Mouse (Mus musculus): ENCODE measurements at regions not wholly inside any gene's neighbourhood (a gene's known extent, or its start where the extent isn't known, plus 50 kb on each side); places are given as distances from the start of the nearest gene placed in this dataset.

DNA sequence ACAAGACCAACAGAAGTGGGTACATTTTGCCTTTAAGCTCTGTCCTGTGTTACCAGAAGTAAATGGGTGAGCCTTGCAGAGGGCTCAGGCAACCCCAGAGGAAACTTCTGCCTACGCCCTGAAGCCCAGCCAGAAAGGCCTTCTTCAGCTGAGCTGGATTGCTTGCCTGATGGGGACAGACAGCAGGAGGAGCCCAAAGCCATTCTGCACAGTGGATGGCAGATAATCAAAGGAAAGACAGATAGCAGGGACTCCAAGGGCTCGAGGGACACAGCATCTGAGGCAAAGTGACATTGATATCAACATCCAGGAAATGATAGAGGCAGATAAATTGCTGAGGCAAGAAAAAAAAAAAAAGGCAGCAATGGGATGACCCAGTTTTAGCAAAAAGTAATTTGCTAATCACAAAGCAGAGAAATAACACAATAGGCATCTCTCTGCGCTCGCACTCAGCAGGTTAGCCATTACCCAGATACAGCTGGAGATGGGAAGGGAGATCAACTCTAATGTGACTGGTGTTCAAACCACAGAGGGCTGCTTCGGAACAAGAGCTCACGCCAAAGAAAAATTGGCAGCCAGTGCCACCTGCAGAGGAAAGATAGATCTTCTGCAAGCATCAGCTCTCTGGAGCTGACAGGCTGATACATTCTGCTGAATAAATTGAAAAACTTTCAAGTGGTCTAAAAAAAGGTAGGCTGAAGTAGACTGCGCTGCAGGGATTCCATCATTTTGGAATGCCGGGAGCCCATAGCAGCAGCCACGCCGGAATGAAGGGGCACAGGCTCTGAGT, 494.8 kb downstream of the Prim2 start:
- peak; percentile 21 for TF ChIP-seq CTCF (IDR thresholded peaks at IDR 0.05)
- Histone ChIP-seq H3K4me3 (peak overlapping the region; percentile 32; the same call in 1 of the 2 replicates), H3K27ac (peak overlapping the region; percentile 47)
- intact Hi-C loops (cut with DNase I) = no loop called here
- DNase-seq (ENCODE audit: extremely low spot score in 1 of 2, low spot score in 2 of 2) = peak; percentile 22 to 33

DNA sequence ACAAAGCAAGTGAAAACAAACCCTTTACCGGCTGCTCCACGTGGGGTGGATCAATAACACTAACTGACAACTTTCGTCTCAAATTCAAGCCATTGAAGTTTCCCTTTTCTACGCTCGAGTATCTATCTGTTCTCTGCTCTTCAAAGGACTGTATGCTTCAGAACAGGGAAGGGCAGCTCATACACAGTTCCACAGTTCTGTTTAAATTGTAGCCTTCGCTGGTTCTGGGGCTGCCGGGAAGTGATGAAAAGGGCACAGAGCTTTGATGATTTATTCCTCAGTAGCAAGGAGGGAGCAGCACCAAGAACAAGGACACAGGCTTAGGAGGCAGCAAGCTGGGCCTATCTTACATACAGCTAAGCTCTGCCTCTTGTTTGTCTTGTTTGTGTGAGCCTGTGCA, 532.6 kb downstream of the Prim2 start:
- no peak for DNase-seq (ENCODE audit: extremely low spot score in 1 of 2, low spot score in 2 of 2)
- no peak for TF ChIP-seq CTCF (IDR thresholded peaks at IDR 0.05)
- intact Hi-C loops (cut with DNase I) = no loop called here
- Histone ChIP-seq H3K4me3 (no peak overlapping the region), H3K27ac (no peak overlapping the region)

DNA sequence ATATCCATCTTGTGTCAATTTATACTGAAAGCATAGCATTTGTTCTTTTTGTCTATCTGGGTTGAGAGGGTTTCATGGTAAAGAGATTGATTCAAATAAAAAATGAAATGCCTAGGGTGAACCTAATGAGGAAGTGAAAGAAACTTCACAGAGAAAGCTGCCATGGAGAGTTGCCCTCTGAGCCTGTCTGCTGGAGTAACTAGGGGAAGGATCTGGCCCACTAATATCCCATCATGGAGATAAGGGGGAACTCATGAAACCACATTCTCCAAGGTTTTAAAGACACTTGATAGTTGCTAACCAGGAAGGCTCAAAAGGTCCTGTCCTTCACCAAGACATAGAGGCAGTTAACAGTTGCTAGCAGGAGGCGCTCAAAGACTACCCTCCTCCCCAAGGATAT, 539.2 kb downstream of the Prim2 start:
- no peak overlapping the region for H3K27ac ChIP-seq
- no peak for TF ChIP-seq CTCF (IDR thresholded peaks at IDR 0.05)
- H3K4me3 ChIP-seq = no peak overlapping the region
- intact Hi-C loops (cut with DNase I) = no loop called here
- no peak for DNase-seq (ENCODE audit: extremely low spot score in 1 of 2, low spot score in 2 of 2)

DNA sequence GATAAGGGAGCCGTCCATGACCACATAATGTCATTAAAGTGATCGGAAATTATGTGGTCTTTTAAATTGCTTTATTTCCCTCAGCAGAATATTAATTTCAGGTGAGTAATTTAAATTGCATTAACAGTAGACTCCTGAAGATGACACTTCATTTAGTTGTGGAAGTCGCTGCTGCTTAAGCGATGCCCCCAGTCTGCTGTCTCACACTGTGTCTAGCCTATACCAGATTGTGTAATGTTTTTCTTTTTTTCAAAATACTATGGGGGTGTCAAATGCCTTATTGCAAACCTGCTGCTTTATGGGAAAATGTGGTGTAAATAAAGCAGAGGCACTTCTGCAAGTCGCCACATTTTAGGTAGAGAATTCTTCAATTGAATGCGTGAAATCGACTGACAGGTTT, 544.5 kb downstream of the Prim2 start:
- TF ChIP-seq CTCF (IDR thresholded peaks at IDR 0.05) = no peak
- no peak for DNase-seq (ENCODE audit: extremely low spot score in 1 of 2, low spot score in 2 of 2)
- Histone ChIP-seq H3K27ac (no peak overlapping the region), H3K4me3 (no peak overlapping the region)
- intact Hi-C loops (cut with DNase I) = no loop called here

DNA sequence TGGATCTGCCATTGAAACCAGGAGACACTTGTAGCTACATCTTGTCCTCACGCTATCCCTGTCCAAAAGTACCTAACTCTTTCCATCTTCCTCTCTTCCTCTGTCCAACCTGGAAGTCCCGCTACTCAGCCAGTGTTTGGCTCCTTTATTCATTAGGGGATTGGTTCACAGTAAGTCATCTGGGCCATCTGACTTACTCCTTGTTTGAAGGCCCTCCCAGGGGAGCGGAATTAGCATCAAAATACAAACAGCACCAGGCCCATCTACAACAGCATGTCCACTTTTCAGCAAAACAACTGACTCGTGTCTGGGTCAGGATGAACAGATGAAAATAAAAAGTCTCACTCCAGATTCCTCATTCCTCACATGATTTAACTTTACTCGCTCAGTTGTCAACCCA, 559.2 kb upstream of the Gm5415 start:
- no peak for TF ChIP-seq CTCF (IDR thresholded peaks at IDR 0.05)
- DNase-seq (ENCODE audit: extremely low spot score in 1 of 2, low spot score in 2 of 2) = no peak
- H3K4me3 ChIP-seq = no peak overlapping the region
- no peak overlapping the region for H3K27ac ChIP-seq
- intact Hi-C loops (cut with DNase I) = no loop called here

DNA sequence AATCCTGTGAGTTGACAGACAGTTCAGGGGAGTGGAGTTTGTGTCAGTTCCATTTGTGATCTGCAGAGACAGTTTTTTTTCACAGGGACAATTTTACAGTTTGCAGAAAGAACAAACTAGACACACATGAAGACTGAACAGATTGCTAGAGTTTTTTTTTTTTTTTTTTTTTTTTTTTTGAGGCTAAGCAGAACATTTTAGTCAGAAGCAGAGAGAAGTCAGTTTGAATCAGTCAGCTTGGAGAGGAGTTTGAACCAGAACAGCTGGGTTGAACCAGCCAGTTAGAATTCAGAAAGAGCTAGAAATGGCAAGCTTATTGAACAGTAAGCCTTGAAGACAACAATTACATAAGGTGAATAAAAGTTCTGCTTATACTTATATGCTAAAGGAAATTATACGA, 557.2 kb upstream of the Gm5415 start:
- no peak for TF ChIP-seq CTCF (IDR thresholded peaks at IDR 0.05)
- intact Hi-C loops (cut with DNase I) = no loop called here

DNA sequence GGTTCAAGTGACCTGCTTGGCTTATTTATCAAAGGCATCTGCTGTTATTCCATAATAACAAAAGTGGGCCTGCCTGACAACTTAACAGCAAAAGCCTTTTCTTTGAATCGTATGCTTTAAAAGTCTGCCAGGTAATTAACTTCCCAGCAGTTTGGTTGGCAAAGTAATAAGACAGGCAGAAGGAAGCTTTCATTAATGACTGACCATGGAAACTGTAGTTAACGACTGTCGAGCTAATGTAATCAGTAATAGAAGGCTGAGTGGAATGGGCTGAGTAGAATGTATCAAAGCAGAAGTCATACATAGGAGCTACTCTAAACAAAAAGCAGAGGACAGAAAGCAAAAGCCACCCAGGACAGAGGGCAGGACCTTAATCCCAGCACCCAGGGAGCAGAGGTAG, 551.0 kb upstream of the Gm5415 start:
- DNase-seq (ENCODE audit: extremely low spot score in 1 of 2, low spot score in 2 of 2) = no peak
- no peak overlapping the region for H3K4me3 ChIP-seq
- TF ChIP-seq CTCF (IDR thresholded peaks at IDR 0.05) = no peak
- intact Hi-C loops (cut with DNase I) = no loop called here
- H3K27ac ChIP-seq = no peak overlapping the region

More for the DNA sequence above, 557.2 kb upstream of the Gm5415 start:
- H3K4me3 ChIP-seq = no peak overlapping the region
- DNase-seq (ENCODE audit: extremely low spot score in 1 of 2, low spot score in 2 of 2) = no peak
- no peak overlapping the region for H3K27ac ChIP-seq

DNA sequence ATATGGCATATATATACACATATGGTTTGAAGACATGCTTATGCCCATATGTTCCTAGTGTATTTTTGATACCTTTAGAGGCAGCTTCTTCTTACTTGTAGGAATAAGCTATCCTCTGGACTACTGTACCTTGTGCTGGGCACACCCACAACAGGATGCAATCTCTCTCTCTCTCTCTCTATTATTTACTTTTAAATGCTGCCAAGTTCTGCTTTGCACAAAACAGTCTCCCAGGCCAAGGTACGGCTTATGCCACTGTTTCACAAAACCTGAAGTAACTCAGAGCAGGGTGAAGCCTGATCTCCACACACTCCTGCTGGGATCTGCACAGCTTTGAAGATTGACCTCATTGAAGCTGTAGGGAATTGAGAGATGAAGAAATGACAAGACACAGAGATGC, 549.8 kb upstream of the Gm5415 start:
- H3K4me3 ChIP-seq = no peak overlapping the region
- no peak overlapping the region for H3K27ac ChIP-seq
- no peak for TF ChIP-seq CTCF (IDR thresholded peaks at IDR 0.05)
- intact Hi-C loops (cut with DNase I) = no loop called here
- no peak for DNase-seq (ENCODE audit: extremely low spot score in 1 of 2, low spot score in 2 of 2)

DNA sequence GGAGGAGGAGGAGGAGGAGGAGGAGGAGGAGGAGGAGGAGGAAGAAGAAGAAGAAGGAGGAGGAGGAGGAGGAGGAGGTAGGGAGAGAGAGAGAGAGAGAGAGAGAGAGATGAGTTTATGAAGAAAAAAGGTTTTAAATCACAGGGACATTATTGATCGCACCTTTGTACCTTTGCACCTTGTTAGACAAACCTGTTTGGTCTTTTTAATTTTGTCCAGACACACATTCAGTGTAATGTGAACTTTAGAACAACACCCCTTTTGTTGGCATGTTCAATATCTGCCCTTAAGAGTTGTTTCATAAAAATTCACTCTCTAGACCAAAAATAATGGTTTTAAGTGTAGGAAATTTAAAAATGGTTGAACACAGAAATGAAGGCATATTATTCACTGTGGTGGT, 527.5 kb upstream of the Gm5415 start:
- Histone ChIP-seq H3K27ac (no peak overlapping the region), H3K4me3 (no peak overlapping the region)
- no peak for DNase-seq (ENCODE audit: extremely low spot score in 1 of 2, low spot score in 2 of 2)
- intact Hi-C loops (cut with DNase I) = no loop called here
- TF ChIP-seq CTCF (IDR thresholded peaks at IDR 0.05) = no peak

DNA sequence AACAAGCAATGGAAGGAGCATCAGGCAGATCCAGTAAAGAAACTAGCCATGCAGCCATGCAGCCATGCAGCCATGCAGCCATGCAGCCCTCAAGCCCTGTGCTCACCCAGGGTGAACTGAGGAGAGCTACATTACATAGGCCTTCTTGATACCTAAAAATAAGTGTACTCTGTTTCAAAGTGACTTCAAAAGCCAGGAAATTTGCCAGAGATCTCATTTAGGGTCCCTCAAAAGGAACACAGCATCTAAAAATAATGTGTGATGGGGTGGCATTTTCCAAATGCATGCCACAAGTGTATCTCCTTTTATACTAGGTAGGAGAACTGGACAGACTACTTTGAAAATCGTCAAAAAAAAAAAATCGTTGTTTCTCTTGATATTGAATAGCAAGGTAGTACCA, 510.9 kb upstream of the Gm5415 start:
- no peak overlapping the region for H3K27ac ChIP-seq
- no peak overlapping the region for H3K4me3 ChIP-seq
- TF ChIP-seq CTCF (IDR thresholded peaks at IDR 0.05) = no peak
- DNase-seq (ENCODE audit: extremely low spot score in 1 of 2, low spot score in 2 of 2) = no peak
- intact Hi-C loops (cut with DNase I) = no loop called here

DNA sequence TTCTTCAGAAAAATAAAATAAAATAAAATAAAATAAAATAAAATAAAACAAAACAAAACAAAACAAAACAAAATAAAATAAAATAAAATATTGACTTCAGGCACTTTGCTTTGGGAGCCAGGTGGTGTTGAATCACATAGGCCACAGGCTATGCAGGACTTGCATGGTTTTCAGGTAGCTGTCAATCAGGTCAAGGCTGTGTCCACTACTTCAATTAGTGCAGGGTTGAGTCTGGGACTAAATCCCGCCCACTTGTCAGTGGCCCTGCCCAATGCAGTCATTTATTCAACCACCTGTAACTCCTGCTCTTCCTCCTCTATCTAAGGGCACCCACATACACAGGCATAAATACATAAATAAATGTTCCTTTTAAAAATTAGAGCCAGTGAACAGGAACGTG, 497.3 kb upstream of the Gm5415 start:
- TF ChIP-seq CTCF (IDR thresholded peaks at IDR 0.05) = no peak
- H3K4me3 ChIP-seq = no peak overlapping the region
- DNase-seq (ENCODE audit: extremely low spot score in 1 of 2, low spot score in 2 of 2) = no peak
- H3K27ac ChIP-seq = no peak overlapping the region
- intact Hi-C loops (cut with DNase I) = no loop called here

DNA sequence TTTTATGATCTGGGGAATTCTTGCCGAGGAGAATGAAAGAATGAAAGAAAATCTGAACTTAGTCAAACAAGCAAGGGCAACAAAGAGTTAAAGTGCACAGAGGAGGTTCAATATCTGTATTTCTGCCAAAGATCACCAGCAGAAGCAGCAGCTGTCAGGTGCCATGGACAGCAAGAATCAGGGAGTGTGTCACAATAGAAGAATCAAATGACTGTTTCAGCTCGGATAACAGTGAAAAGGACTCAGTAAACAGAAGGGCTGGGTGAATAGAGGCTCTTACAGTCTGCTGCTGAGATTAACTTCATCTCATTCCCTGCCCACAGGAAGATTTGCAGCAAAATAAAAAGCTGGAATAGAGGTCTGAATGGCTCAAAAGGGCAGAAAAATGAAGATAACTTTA, 495.3 kb upstream of the Gm5415 start:
- TF ChIP-seq CTCF (IDR thresholded peaks at IDR 0.05) = no peak
- Histone ChIP-seq H3K27ac (no peak overlapping the region), H3K4me3 (no peak overlapping the region)
- intact Hi-C loops (cut with DNase I) = no loop called here
- no peak for DNase-seq (ENCODE audit: extremely low spot score in 1 of 2, low spot score in 2 of 2)

DNA sequence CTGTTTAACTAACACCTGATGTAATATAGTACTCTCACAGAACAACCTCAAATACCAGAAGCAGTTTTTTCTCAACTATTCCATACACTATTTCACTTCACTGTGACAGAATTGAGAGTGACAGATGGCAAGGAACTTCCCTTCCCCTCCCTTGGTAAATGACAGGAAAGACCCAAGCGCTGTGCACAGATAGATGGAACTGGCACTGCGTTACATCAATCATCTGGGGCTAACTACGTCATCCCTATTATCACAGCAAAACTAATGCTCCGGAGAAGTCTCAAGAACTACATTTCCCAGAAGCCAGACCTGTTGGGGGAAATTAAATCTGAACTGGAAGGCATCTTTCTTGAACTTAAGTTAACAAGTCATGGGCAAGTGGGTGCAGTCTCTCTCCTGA, 493.6 kb upstream of the Gm5415 start:
- no peak for TF ChIP-seq CTCF (IDR thresholded peaks at IDR 0.05)
- no peak for DNase-seq (ENCODE audit: extremely low spot score in 1 of 2, low spot score in 2 of 2)

More for the DNA sequence above, 493.6 kb upstream of the Gm5415 start:
- Histone ChIP-seq H3K27ac (no peak overlapping the region), H3K4me3 (no peak overlapping the region)
- intact Hi-C loops (cut with DNase I) = no loop called here

Measured in left cerebral cortex, adult 2 months (tissue).